Mouse (Mus musculus): Measurements from ENCODE around the gene Tubgcp5. TPM values are rescaled to one million over a fixed set of nuclear protein-coding genes. Genes with fewer than 3 reads are reported as not detected.

The Tubgcp5 gene
- polyA plus RNA-seq, 1 experiment from 2014 or later, result 30.5 TPM

GRCm38 (mm10) chr7:55842504-55843152, 48.7 kb downstream of the Tubgcp5 start:
- H3K4me3 ChIP-seq (ENCODE audit: low read depth, low read length), result peak overlapping the region; percentile 84
- no peaks in the 10 kb centered on the region for H3K27me3 ChIP-seq (ENCODE audit: control insufficient read depth, insufficient read depth, low read length)
- no peaks in the 10 kb centered on the region for H3K4me1 ChIP-seq (replicated peaks; ENCODE audit: control insufficient read depth, insufficient read depth, low read length)
- peak overlapping the region; percentile 88 for H3K9ac ChIP-seq (ENCODE audit: low read depth, low read length)
- H3K4me2 ChIP-seq (replicated peaks; ENCODE audit: low read depth, low read length), result peak overlapping the region; percentile 46
- peak overlapping the region; percentile 86 for H3K27ac ChIP-seq (ENCODE audit: low read depth, low read length)
- no peaks in the 10 kb centered on the region for H3K36me3 ChIP-seq (ENCODE audit: control insufficient read depth, insufficient read depth, low read length)
- no peaks in the 10 kb centered on the region for H3K9me3 ChIP-seq (ENCODE audit: control insufficient read depth, low read length)
- DNase-seq (ENCODE audit: low spot score) (no peak), ATAC-seq (ENCODE audit: low FRiP score) (peak; percentile 72)
- under 1% methylated on average over 40 of the region's 40 CpGs for WGBS

DNA sequence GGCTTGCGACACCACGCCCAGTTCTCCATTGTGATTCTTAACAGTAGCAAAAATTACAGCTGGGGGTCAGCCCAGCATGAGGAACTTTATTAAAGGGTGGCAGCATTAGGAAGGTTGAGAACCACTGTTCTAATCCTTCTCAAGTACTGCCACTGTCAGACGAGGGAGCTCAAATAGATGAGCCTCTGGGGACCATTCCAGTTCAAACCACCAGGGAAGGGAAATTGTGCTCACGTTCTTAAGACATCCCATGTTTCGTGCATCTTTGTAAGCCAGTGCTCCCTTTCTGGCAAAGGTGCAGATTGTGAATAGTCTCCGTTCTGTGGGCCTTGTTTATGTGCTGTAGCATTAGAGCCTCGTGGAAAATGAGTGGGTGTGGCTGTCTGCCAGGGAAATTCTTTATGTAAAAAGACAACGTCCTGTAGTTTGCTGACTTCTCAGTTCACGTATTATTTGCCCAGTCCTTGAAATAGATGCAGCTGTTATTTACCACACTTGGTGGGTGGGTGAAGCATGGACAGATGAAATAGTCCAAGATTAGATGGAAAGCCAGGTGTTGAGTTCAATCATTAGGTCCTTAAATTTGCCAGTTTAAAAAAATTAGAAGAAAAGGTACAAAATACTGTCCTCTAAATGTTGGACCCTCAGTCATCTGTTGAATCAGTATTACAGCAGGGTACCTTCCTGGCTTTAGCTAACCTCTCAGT, 52.8 kb downstream of the Tubgcp5 start:
- DNase-seq (ENCODE audit: low spot score) (no peak), ATAC-seq (ENCODE audit: low FRiP score) (no peak)
- H3K9ac ChIP-seq (ENCODE audit: low read depth, low read length), result no peak overlapping the region
- no peaks in the 10 kb centered on the region for H3K36me3 ChIP-seq (ENCODE audit: control insufficient read depth, insufficient read depth, low read length)
- WGBS, result 83% methylated on average over 9 of the region's 9 CpGs
- H3K27me3 ChIP-seq (ENCODE audit: control insufficient read depth, insufficient read depth, low read length), result no peaks in the 10 kb centered on the region
- no peak overlapping the region for H3K27ac ChIP-seq (ENCODE audit: low read depth, low read length)
- peaks cover 3% of the 10 kb centered on the region; the same call in 1 of the 2 replicates for H3K4me1 ChIP-seq (replicated peaks; ENCODE audit: control insufficient read depth, insufficient read depth, low read length)
- H3K9me3 ChIP-seq (ENCODE audit: control insufficient read depth, low read length), result no peaks in the 10 kb centered on the region
- no peak overlapping the region for H3K4me3 ChIP-seq (ENCODE audit: low read depth, low read length)
- H3K4me2 ChIP-seq (replicated peaks; ENCODE audit: low read depth, low read length), result no peak overlapping the region

DNA sequence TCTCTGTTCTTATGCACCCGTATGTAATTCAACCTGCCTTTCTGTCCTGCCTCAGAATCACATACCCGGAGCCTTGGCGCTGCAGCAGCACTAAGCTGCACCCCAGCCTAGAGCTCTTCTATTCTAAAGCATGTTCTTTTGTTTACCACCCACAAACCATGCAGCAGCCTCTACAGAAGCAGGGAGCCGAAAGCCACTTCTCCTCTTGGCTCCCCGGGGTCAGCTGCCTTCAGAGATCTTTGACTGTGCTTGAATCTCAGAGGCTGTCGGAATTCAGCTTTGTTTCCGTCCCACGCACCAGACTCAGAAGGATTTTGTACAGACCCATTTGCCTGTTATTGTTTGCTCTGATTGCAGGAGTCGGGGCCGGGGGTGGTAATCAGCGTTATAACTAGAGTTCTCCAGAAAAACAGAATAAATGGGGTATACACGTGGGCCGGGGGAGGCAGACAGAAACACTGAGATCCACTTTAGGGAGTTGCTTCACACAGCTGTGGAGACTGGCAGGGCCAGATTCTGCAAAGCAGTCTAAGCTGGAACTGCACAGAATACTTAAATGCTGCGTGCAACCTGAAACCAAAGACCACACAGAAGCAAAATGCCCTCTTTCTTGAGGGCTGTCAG, 56.1 kb downstream of the Tubgcp5 start:
- Histone ChIP-seq H3K27ac (ENCODE audit: low read depth, low read length) (peak overlapping the region; percentile 58; the same call in 1 of the 2 replicates), H3K4me3 (ENCODE audit: low read depth, low read length) (no peak overlapping the region), H3K9me3 (ENCODE audit: control insufficient read depth, low read length) (no peaks in the 10 kb centered on the region), H3K4me1 (replicated peaks; ENCODE audit: control insufficient read depth, insufficient read depth, low read length) (peaks cover 3% of the 10 kb centered on the region; the same call in 1 of the 2 replicates), H3K27me3 (ENCODE audit: control insufficient read depth, insufficient read depth, low read length) (no peaks in the 10 kb centered on the region), H3K36me3 (ENCODE audit: control insufficient read depth, insufficient read depth, low read length) (no peaks in the 10 kb centered on the region), H3K9ac (ENCODE audit: low read depth, low read length) (no peak overlapping the region), H3K4me2 (replicated peaks; ENCODE audit: low read depth, low read length) (0 out of 2 replicates have a peak overlapping the region, but pooled peaks have one; percentile 21)
- 31% methylated on average over 14 of the region's 14 CpGs for WGBS
- DNase-seq (ENCODE audit: low spot score) (peak; percentile 29), ATAC-seq (ENCODE audit: low FRiP score) (peak; percentile 50)

DNA sequence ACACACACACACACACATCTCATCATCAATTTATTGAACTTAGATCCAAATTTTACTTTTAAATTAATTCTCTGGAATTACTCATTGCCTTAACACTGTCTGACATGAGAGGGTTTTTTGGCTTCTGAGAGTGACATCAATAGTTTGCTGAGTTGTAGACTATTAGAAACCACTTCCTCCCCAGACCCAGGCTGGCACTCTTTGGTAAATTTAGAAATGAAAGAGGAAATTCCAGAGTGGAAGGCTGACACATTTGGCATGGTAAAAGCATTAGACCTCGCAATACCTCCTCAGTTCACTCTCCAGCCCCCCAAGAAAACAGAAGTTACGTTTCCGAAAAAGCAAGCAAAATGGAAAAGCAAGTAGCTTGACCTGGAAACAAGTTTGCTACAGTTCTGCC, 58.8 kb downstream of the Tubgcp5 start:
- no peaks in the 10 kb centered on the region for H3K9me3 ChIP-seq (ENCODE audit: control insufficient read depth, low read length)
- H3K4me3 ChIP-seq (ENCODE audit: low read depth, low read length), result no peak overlapping the region
- no peak overlapping the region for H3K27ac ChIP-seq (ENCODE audit: low read depth, low read length)
- H3K27me3 ChIP-seq (ENCODE audit: control insufficient read depth, insufficient read depth, low read length), result no peaks in the 10 kb centered on the region
- H3K36me3 ChIP-seq (ENCODE audit: control insufficient read depth, insufficient read depth, low read length), result no peaks in the 10 kb centered on the region
- H3K9ac ChIP-seq (ENCODE audit: low read depth, low read length), result no peak overlapping the region
- WGBS, result 85% methylated on average over 3 of the region's 3 CpGs
- peaks cover 3% of the 10 kb centered on the region; the same call in 1 of the 2 replicates for H3K4me1 ChIP-seq (replicated peaks; ENCODE audit: control insufficient read depth, insufficient read depth, low read length)
- DNase-seq (ENCODE audit: low spot score), result no peak
- no peak for ATAC-seq (ENCODE audit: low FRiP score)
- H3K4me2 ChIP-seq (replicated peaks; ENCODE audit: low read depth, low read length), result no peak overlapping the region

DNA sequence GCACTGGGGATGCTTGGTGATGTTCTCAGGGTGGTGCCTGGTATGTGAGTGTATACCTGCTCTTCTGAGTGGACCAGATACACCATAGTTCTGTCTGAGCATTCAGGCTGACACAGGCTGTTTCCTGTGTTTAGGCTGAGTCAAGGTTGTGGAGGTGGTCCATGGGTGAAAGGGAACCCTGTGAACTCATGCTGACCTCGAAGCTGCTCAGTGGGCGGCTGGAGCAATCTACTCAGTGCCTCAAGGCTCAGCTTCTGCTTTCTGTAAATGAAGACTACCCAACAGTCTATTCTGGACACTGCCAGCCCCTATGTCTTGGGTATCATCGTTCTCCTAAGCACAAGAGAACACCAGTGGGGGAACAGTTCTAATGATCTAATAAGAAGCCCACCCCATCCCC, 61.6 kb downstream of the Tubgcp5 start:
- H3K4me2 ChIP-seq (replicated peaks; ENCODE audit: low read depth, low read length), result no peak overlapping the region
- H3K9me3 ChIP-seq (ENCODE audit: control insufficient read depth, low read length), result no peaks in the 10 kb centered on the region
- H3K4me1 ChIP-seq (replicated peaks; ENCODE audit: control insufficient read depth, insufficient read depth, low read length), result no peaks in the 10 kb centered on the region
- ATAC-seq (ENCODE audit: low FRiP score) (no peak), DNase-seq (ENCODE audit: low spot score) (no peak)
- WGBS, result 81% methylated on average over 3 of the region's 3 CpGs
- no peaks in the 10 kb centered on the region for H3K27me3 ChIP-seq (ENCODE audit: control insufficient read depth, insufficient read depth, low read length)
- H3K9ac ChIP-seq (ENCODE audit: low read depth, low read length), result no peak overlapping the region
- H3K36me3 ChIP-seq (ENCODE audit: control insufficient read depth, insufficient read depth, low read length), result no peaks in the 10 kb centered on the region
- H3K27ac ChIP-seq (ENCODE audit: low read depth, low read length), result no peak overlapping the region
- H3K4me3 ChIP-seq (ENCODE audit: low read depth, low read length), result no peak overlapping the region

- no peak for DNase-seq (ENCODE audit: low spot score)
- 94% methylated on average over 4 of the region's 4 CpGs for WGBS
- Histone ChIP-seq H3K27ac (ENCODE audit: low read depth, low read length) (no peak overlapping the region), H3K36me3 (ENCODE audit: control insufficient read depth, insufficient read depth, low read length) (no peaks in the 10 kb centered on the region), H3K9me3 (ENCODE audit: control insufficient read depth, low read length) (no peaks in the 10 kb centered on the region), H3K27me3 (ENCODE audit: control insufficient read depth, insufficient read depth, low read length) (no peaks in the 10 kb centered on the region), H3K4me1 (replicated peaks; ENCODE audit: control insufficient read depth, insufficient read depth, low read length) (no peaks in the 10 kb centered on the region), H3K4me3 (ENCODE audit: low read depth, low read length) (no peak overlapping the region), H3K9ac (ENCODE audit: low read depth, low read length) (no peak overlapping the region), H3K4me2 (replicated peaks; ENCODE audit: low read depth, low read length) (no peak overlapping the region)
- no peak for ATAC-seq (ENCODE audit: low FRiP score)
These were observed 62.8 kb downstream of the Tubgcp5 start for GRCm38 (mm10) chr7:55856741-55857140.

GRCm38 (mm10) chr7:55857729-55858128, 63.8 kb downstream of the Tubgcp5 start:
- H3K4me3 ChIP-seq (ENCODE audit: low read depth, low read length), result no peak overlapping the region
- no peak for DNase-seq (ENCODE audit: low spot score)
- no peak for ATAC-seq (ENCODE audit: low FRiP score)
- no peaks in the 10 kb centered on the region for H3K36me3 ChIP-seq (ENCODE audit: control insufficient read depth, insufficient read depth, low read length)
- H3K9me3 ChIP-seq (ENCODE audit: control insufficient read depth, low read length), result no peaks in the 10 kb centered on the region
- no peak overlapping the region for H3K27ac ChIP-seq (ENCODE audit: low read depth, low read length)
- H3K27me3 ChIP-seq (ENCODE audit: control insufficient read depth, insufficient read depth, low read length), result no peaks in the 10 kb centered on the region
- no peaks in the 10 kb centered on the region for H3K4me1 ChIP-seq (replicated peaks; ENCODE audit: control insufficient read depth, insufficient read depth, low read length)
- H3K9ac ChIP-seq (ENCODE audit: low read depth, low read length), result no peak overlapping the region
- WGBS, result 83% methylated on average over 2 of the region's 2 CpGs
- H3K4me2 ChIP-seq (replicated peaks; ENCODE audit: low read depth, low read length), result no peak overlapping the region

DNA sequence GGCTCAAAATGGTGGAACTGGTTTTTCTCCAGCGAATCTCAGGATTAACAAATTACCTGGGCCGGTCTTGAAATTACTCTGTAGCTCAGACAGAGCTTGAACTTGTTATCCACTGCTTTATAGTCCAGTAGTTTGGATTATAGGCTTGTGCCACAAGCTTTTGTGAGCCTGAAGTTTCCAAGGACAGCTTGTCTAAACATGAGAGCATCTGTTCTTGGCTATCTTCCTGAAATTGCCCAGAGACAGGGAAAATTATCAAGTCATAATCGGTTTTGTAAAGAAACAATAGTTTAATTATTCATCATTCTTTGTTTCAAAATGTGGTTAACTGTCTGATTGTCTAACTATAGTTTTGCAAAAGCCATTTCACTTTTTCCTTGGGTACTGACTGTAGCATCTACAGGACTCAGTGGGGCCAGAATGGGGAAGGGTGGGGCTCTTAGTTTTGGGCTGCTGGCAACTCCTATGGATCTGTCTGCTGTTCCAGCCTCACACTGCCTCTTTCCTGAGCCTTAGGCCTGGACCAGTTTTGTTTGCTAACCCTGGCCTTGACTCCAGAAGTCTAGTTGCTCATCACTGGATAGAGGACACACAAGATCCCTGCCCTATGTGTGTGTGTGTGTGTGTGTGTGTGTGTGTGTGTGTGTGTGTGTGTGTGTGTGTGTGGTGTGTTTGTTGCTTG, 65.0 kb downstream of the Tubgcp5 start:
- ATAC-seq (ENCODE audit: low FRiP score) (no peak), DNase-seq (ENCODE audit: low spot score) (no peak)
- H3K4me1 ChIP-seq (replicated peaks; ENCODE audit: control insufficient read depth, insufficient read depth, low read length), result no peaks in the 10 kb centered on the region
- no peak overlapping the region for H3K27ac ChIP-seq (ENCODE audit: low read depth, low read length)
- H3K4me2 ChIP-seq (replicated peaks; ENCODE audit: low read depth, low read length), result no peak overlapping the region
- no peak overlapping the region for H3K9ac ChIP-seq (ENCODE audit: low read depth, low read length)
- WGBS, result 92% methylated on average over 3 of the region's 3 CpGs
- no peaks in the 10 kb centered on the region for H3K36me3 ChIP-seq (ENCODE audit: control insufficient read depth, insufficient read depth, low read length)
- H3K9me3 ChIP-seq (ENCODE audit: control insufficient read depth, low read length), result no peaks in the 10 kb centered on the region
- H3K4me3 ChIP-seq (ENCODE audit: low read depth, low read length), result no peak overlapping the region
- H3K27me3 ChIP-seq (ENCODE audit: control insufficient read depth, insufficient read depth, low read length), result no peaks in the 10 kb centered on the region

Measured in hindbrain, embryonic 11.5 days (tissue).